Mouse (Mus musculus): ENCODE data around the gene Obox1. TPM values are rescaled to one million over a fixed set of nuclear protein-coding genes. Genes with fewer than 3 reads are reported as not detected.

Obox1 gene
- polyA plus RNA-seq (2015; fragmentation: Nextera tagmentation; extraction: Ambion mirVana) = not detected in 2 replicates

DNA sequence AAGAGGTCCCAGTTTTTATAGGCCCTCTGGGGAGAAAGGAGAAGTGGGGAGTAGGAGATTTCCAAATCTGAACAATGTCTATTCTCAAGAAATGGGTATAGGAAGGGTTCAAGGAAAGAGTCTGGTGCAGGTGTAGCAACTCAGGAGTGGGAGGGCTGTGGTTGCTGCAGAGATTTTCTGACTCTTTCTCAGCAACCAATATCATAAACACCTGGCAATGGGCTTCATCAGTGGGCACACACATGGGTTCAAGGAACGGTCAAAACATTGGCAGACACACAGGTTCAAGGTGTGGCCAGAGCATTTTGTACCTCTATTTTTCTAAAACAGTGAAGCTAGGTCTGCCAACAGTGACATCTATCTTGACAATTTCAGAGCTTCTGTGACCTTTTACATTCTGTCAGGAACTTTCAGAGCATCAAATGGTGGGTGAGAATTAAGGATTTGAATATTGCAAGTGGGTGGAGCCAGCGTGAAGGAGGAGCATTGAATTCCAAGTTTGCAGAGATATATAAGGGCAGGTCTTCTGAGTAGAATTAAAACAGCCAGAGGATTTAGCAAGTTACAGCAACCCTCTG is at the start of gene Obox1, which contains the start of gene Obox2:
Gene Obox1, plus strand, starts transcription at position 528 of the 578 bp plus-strand sequence.
Gene Obox2, plus strand, starts transcription at position 301 of the 578 bp plus-strand sequence.

Other genes starting within 250 kb of the Obox1 start
- not detected in 2 replicates for gene Obox2, start 227 bp upstream of the Obox1 start, polyA plus RNA-seq (2015; fragmentation: Nextera tagmentation; extraction: Ambion mirVana)